Mouse (Mus musculus) hindbrain, embryonic 10.5 days (tissue): ENCODE data around the gene Zfp212. TPM values are rescaled to one million over a fixed set of nuclear protein-coding genes. Genes with fewer than 3 reads are reported as not detected.

ENCODE experiments used
- DNase-seq: peaks from one replicate; pipeline ENCODE4 v3.0.0-alpha.2; 2017; ENCODE audit warnings: low spot score
- H3K27ac ChIP-seq: fragments of 300-500 bp; sonication (generic); 2 replicates; pipeline ENCODE4 v1.5.1; 2016; ENCODE audit warnings: mild to moderate bottlenecking, moderate library complexity
- H3K27me3 ChIP-seq: fragments of 300-500 bp; sonication (generic); 2 replicates; pipeline ENCODE4 v1.6.1; 2016; ENCODE audit warnings: mild to moderate bottlenecking; ENCODE audit not compliant: poor library complexity, insufficient read depth, severe bottlenecking
- H3K36me3 ChIP-seq: fragments of 300-500 bp; sonication (generic); 2 replicates; pipeline ENCODE4 v1.6.1; 2016; ENCODE audit warnings: mild to moderate bottlenecking, moderate library complexity
- H3K4me1 ChIP-seq: fragments of 300-500 bp; sonication (generic); replicated peaks from 2 replicates; pipeline ENCODE4 v1.6.1; 2016; ENCODE audit warnings: mild to moderate bottlenecking
- H3K4me3 ChIP-seq: fragments of 300-500 bp; sonication (generic); 2 replicates; pipeline ENCODE4 v1.5.1; 2016; ENCODE audit warnings: mild to moderate bottlenecking, moderate library complexity
- H3K9me3 ChIP-seq: fragments of 300-500 bp; sonication (generic); 2 replicates; pipeline ENCODE4 v1.6.1; 2016; ENCODE audit warnings: mild to moderate bottlenecking, moderate library complexity
- WGBS: fragments of 180-500 bp; shearing (Covaris S2); methylation state at CpG from one replicate; pipeline ENCODE4 v1.1.7; 2016; 5-methylcytosine and 5-hydroxymethylcytosine counted together
- polyA plus RNA-seq: library from polyadenylated mRNA; unstranded; fragments of >200 nt; fragmentation: Nextera tagmentation; extraction: Ambion mirVana; gene quantifications from 2 replicates; pipeline ENCODE4 v1.2.1, GENCODE M21; 2016

Zfp212 gene
- polyA plus RNA-seq, 1 experiment from 2014 or later = 17.4 TPM

GRCm38 (mm10) chr6:47904917-47905695 lies 15.2 kb upstream of the Zfp212 start:
- H3K9me3 ChIP-seq = no peaks in the 10 kb centered on the region
- H3K4me1 ChIP-seq = peaks cover 8% of the 10 kb centered on the region
- 0 out of 2 replicates have a peak overlapping the region, but pooled peaks have one; percentile 12 for H3K4me3 ChIP-seq
- no peak for DNase-seq
- peaks cover 36% of the 10 kb centered on the region for H3K27me3 ChIP-seq
- H3K36me3 ChIP-seq = peaks cover 87% of the 10 kb centered on the region
- 49% methylated on average over 44 of the region's 44 CpGs for WGBS
- H3K27ac ChIP-seq = no peak overlapping the region

GRCm38 (mm10) chr6:47906326-47906725 lies 13.9 kb upstream of the Zfp212 start:
- no peaks in the 10 kb centered on the region for H3K9me3 ChIP-seq
- H3K4me1 ChIP-seq = peaks cover 8% of the 10 kb centered on the region
- H3K4me3 ChIP-seq = no peak overlapping the region
- DNase-seq = no peak
- H3K27ac ChIP-seq = no peak overlapping the region
- peaks cover 36% of the 10 kb centered on the region for H3K27me3 ChIP-seq
- H3K36me3 ChIP-seq = peaks cover 75% of the 10 kb centered on the region
- WGBS = 89% methylated on average over 5 of the region's 5 CpGs

- H3K4me1 ChIP-seq = peaks cover 8% of the 10 kb centered on the region
- H3K36me3 ChIP-seq = peaks cover 48% of the 10 kb centered on the region
- no peak overlapping the region for H3K27ac ChIP-seq
- peaks cover 16% of the 10 kb centered on the region for H3K27me3 ChIP-seq
- no peaks in the 10 kb centered on the region for H3K9me3 ChIP-seq
- 91% methylated on average over 1 of the region's 1 CpGs for whole genome bisulfite sequencing
- DNase-seq = no peak
- no peak overlapping the region for H3K4me3 ChIP-seq
Measured at GRCm38 (mm10) chr6:47909007-47909406, 11.3 kb upstream of the Zfp212 start.

- peaks cover 22% of the 10 kb centered on the region for H3K36me3 ChIP-seq
- no peaks in the 10 kb centered on the region for H3K4me1 ChIP-seq
- H3K4me3 ChIP-seq = no peak overlapping the region
- no peaks in the 10 kb centered on the region for H3K27me3 ChIP-seq
- DNase-seq = no peak
- WGBS = 65% methylated on average over 1 of the region's 1 CpGs
- H3K27ac ChIP-seq = no peak overlapping the region
- H3K9me3 ChIP-seq = no peaks in the 10 kb centered on the region
Measured at GRCm38 (mm10) chr6:47911650-47912049, 8.6 kb upstream of the Zfp212 start.

GRCm38 (mm10) chr6:47912991-47913390 lies 7.3 kb upstream of the Zfp212 start:
- H3K27me3 ChIP-seq = no peaks in the 10 kb centered on the region
- 68% methylated on average over 3 of the region's 3 CpGs for WGBS
- no peaks in the 10 kb centered on the region for H3K4me1 ChIP-seq
- H3K27ac ChIP-seq = no peak overlapping the region
- no peaks in the 10 kb centered on the region for H3K9me3 ChIP-seq
- H3K36me3 ChIP-seq = peaks cover 8% of the 10 kb centered on the region
- H3K4me3 ChIP-seq = no peak overlapping the region
- DNase-seq = no peak

GRCm38 (mm10) chr6:47917051-47917450 lies 3.2 kb upstream of the Zfp212 start:
- DNase-seq = no peak
- no peaks in the 10 kb centered on the region for H3K36me3 ChIP-seq
- no peaks in the 10 kb centered on the region for H3K27me3 ChIP-seq
- H3K4me1 ChIP-seq = peaks cover 9% of the 10 kb centered on the region
- no peaks in the 10 kb centered on the region for H3K9me3 ChIP-seq
- no peak overlapping the region for H3K4me3 ChIP-seq
- WGBS = 81% methylated on average over 5 of the region's 5 CpGs
- H3K27ac ChIP-seq = no peak overlapping the region

- no peak for DNase-seq
- Histone ChIP-seq H3K4me1 (peaks cover 11% of the 10 kb centered on the region), H3K36me3 (0 out of 2 replicates have a peak, but pooled peaks cover 2% of the 10 kb centered on the region), H3K4me3 (no peak overlapping the region), H3K27ac (no peak overlapping the region), H3K27me3 (no peaks in the 10 kb centered on the region), H3K9me3 (no peaks in the 10 kb centered on the region)
- WGBS = 82% methylated on average over 3 of the region's 3 CpGs
Measured at GRCm38 (mm10) chr6:47918768-47919274, 1.5 kb upstream of the Zfp212 start.

GRCm38 (mm10) chr6:47919646-47920446 lies 430 bp upstream of the Zfp212 start:
- Histone ChIP-seq H3K27ac (peak overlapping the region; percentile 97), H3K9me3 (no peaks in the 10 kb centered on the region), H3K4me1 (peaks cover 11% of the 10 kb centered on the region), H3K4me3 (peak overlapping the region; percentile 85), H3K36me3 (0 out of 2 replicates have a peak, but pooled peaks cover 2% of the 10 kb centered on the region), H3K27me3 (no peaks in the 10 kb centered on the region)
- WGBS = 30% methylated on average over 11 of the region's 11 CpGs
- no peak for DNase-seq

- Histone ChIP-seq H3K36me3 (peaks cover 20% of the 10 kb centered on the region), H3K4me3 (peak overlapping the region; percentile 58), H3K27me3 (no peaks in the 10 kb centered on the region; the same call in 1 of the 2 replicates), H3K4me1 (peaks cover 16% of the 10 kb centered on the region), H3K9me3 (peaks cover 3% of the 10 kb centered on the region; the same call in 1 of the 2 replicates), H3K27ac (peak overlapping the region; percentile 91; the same call in 1 of the 2 replicates)
- DNase-seq = peak; percentile 11
- WGBS = 50% methylated on average over 12 of the region's 12 CpGs
Measured at GRCm38 (mm10) chr6:47942461-47942860, 22.2 kb downstream of the Zfp212 start.

GRCm38 (mm10) chr6:47943021-47943691 lies 22.9 kb downstream of the Zfp212 start:
- Histone ChIP-seq H3K36me3 (peaks cover 20% of the 10 kb centered on the region), H3K4me1 (peaks cover 16% of the 10 kb centered on the region), H3K27ac (peak overlapping the region; percentile 91), H3K9me3 (peaks cover 3% of the 10 kb centered on the region; the same call in 1 of the 2 replicates), H3K27me3 (no peaks in the 10 kb centered on the region; the same call in 1 of the 2 replicates), H3K4me3 (peak overlapping the region; percentile 58)
- DNase-seq = peak; percentile 84
- 12% methylated on average over 64 of the region's 64 CpGs for WGBS

GRCm38 (mm10) chr6:47943721-47944120 lies 23.4 kb downstream of the Zfp212 start:
- Histone ChIP-seq H3K4me3 (peak overlapping the region; percentile 58), H3K27me3 (no peaks in the 10 kb centered on the region; the same call in 1 of the 2 replicates), H3K27ac (peak overlapping the region; percentile 91), H3K36me3 (peaks cover 20% of the 10 kb centered on the region), H3K9me3 (peaks cover 3% of the 10 kb centered on the region; the same call in 1 of the 2 replicates), H3K4me1 (peaks cover 16% of the 10 kb centered on the region)
- WGBS = 84% methylated on average over 3 of the region's 3 CpGs
- no peak for DNase-seq

GRCm38 (mm10) chr6:47947388-47947787 lies 27.1 kb downstream of the Zfp212 start:
- WGBS = 93% methylated on average over 4 of the region's 4 CpGs
- peaks cover 15% of the 10 kb centered on the region for H3K4me1 ChIP-seq
- no peak for DNase-seq
- H3K36me3 ChIP-seq = peaks cover 29% of the 10 kb centered on the region
- H3K4me3 ChIP-seq = no peak overlapping the region
- H3K27me3 ChIP-seq = peaks cover 8% of the 10 kb centered on the region; the same call in 1 of the 2 replicates
- no peak overlapping the region for H3K27ac ChIP-seq
- H3K9me3 ChIP-seq = peaks cover 3% of the 10 kb centered on the region; the same call in 1 of the 2 replicates
